Comparison of ENCODE assay signal across 17 mouse cellular contexts in the genomic region with DNA sequence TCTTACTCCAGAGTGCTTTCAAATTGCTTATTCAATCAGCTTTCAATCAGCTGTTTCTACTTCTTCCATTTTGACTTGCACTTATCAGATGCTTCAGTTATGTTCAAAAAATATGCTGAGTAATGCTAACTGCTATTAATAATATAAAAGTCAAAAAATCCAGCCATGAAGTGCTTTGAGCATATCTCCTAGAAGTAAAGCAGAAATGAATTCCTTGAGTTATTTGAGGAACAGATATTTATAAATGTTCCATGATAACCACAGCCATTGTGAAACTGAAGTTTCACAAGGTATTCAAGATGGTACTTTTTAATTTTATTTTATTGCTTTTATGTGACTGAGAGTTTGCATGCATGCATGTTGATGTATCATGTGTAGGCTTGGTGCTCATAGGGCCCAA. TPM values are rescaled to one million over a fixed set of nuclear protein-coding genes. Genes with fewer than 3 reads are reported as not detected.
"Had no signal": no experiment of that assay in that cellular context is flagged by ENCODE, and none has a peak within 500 bp of the region (broad histone marks: within the 10 kb centered on the region; RNA-seq: fewer than 3 reads in every experiment).

No protein-coding gene starts in this region.

- DNase-seq: lung, adult 18-20 months; lung, embryonic 14.5 days; lung, postnatal 10 days; lung, postnatal 36 days; right cerebral cortex, postnatal 14 days; thymus, adult 2 months; thymus, postnatal 25 days; thymus, postnatal 4 days had no signal

- ATAC-seq: midbrain, embryonic 13.5 days; midbrain, embryonic 15.5 days had no signal

- H3K36me3 ChIP-seq: midbrain, embryonic 13.5 days; midbrain, embryonic 15.5 days; neural tube, embryonic 12.5 days; stomach, embryonic 15.5 days had no signal

- H3K27me3 ChIP-seq: megakaryocyte, embryonic 14.5 days; midbrain, embryonic 13.5 days; midbrain, embryonic 15.5 days; neural tube, embryonic 12.5 days; stomach, embryonic 15.5 days had no signal

- H3K27ac ChIP-seq: macrophage; midbrain, embryonic 13.5 days; midbrain, embryonic 15.5 days; neural tube, embryonic 12.5 days; stomach, embryonic 15.5 days; stomach, postnatal 0 days had no signal

- H3K4me1 ChIP-seq: megakaryocyte, embryonic 14.5 days; midbrain, embryonic 13.5 days; midbrain, embryonic 15.5 days; neural tube, embryonic 12.5 days; stomach, embryonic 15.5 days had no signal

- H3K9ac ChIP-seq: lung, embryonic 14.5 days; midbrain, embryonic 13.5 days; midbrain, embryonic 15.5 days; neural tube, embryonic 12.5 days; stomach, embryonic 15.5 days had no signal

- H3K9me3 ChIP-seq: megakaryocyte, embryonic 14.5 days; midbrain, embryonic 13.5 days; midbrain, embryonic 15.5 days; neural tube, embryonic 12.5 days; stomach, embryonic 15.5 days had no signal

- H3K4me2 ChIP-seq: lung, embryonic 14.5 days; midbrain, embryonic 11.5 days; midbrain, embryonic 13.5 days; midbrain, embryonic 15.5 days; neural tube, embryonic 12.5 days; stomach, embryonic 15.5 days had no signal

- H3K4me3 ChIP-seq: megakaryocyte, embryonic 14.5 days; midbrain, embryonic 13.5 days; midbrain, embryonic 15.5 days; neural tube, embryonic 12.5 days; stomach, embryonic 15.5 days had no signal

RNA-seq across cellular contexts. Expression of gene Spef2, which starts 18.4 kb away (rescaled TPM):
- total RNA-seq: monocyte, adult 5-6 weeks had no signal
